Mouse (Mus musculus) adrenal gland, adult 2 months (tissue): ENCODE measurements around the gene Mttp. TPM values are rescaled to one million over a fixed set of nuclear protein-coding genes. Genes with fewer than 3 reads are reported as not detected.

ENCODE experiments used
- DNase-seq: peaks from one replicate; pipeline ENCODE4 v3.0.0; 2021
- polyA plus RNA-seq: library from polyadenylated mRNA; depleted of rRNA; stranded (reverse); fragments of >200 nt; gene quantifications from 2 replicates; pipeline ENCODE4 v1.2.3, GENCODE M21; 2012
- total RNA-seq, 2 experiments: library from RNA; stranded (reverse); gene quantifications; 2 replicates each; pipeline ENCODE4 v1.2.3; 2021

Mttp gene
- total and polyA plus RNA-seq, 3 experiments = 0.51 to 12.6 (median 5.5) TPM

DNA sequence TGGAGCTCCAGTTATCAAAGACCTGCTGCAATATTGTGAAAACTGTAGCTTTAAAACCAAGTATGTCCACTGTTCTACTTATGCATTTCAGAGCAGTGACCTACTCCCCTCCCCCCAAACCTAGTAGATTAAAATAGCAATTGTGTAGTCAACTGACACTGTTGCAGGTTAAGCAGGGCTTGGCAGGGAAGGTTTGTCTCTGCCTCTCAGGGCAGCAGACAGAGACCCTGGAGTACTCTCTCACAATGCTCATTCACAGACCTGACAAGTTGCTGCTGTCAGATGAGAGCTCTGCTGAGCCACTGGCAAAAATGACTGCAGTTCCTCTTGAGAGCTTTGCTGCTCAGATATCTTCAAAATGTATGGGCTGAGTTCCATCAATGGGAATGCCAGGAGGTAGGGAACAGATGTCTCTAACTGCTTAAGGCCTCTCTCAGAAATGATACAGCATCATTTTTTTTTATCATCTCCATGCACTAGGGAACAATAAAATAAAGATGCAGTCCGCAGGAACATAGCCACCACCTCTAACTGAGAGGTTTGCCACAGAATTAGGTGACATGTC, 61.6 kb downstream of the Mttp start:
- no peak for DNase-seq

DNA sequence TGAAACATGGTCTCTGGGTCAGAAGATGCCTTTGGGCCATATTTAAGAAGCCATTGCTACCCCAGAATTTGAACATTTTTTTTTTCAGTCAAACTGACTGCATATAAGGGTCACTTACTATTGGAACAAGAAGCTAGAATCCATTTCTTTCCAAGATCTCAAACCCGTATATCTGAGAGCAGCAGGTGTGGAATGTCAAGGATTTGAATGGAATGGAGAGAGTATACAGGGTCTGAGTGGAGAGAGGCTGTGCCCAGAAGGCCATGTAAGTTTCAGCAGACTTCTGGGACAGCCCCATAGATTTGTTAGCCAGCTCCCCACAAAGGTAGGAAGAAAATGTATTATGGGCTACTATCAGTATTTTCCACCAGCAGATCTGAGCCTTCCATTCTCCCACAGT, 66.1 kb downstream of the Mttp start:
- no peak for DNase-seq

DNA sequence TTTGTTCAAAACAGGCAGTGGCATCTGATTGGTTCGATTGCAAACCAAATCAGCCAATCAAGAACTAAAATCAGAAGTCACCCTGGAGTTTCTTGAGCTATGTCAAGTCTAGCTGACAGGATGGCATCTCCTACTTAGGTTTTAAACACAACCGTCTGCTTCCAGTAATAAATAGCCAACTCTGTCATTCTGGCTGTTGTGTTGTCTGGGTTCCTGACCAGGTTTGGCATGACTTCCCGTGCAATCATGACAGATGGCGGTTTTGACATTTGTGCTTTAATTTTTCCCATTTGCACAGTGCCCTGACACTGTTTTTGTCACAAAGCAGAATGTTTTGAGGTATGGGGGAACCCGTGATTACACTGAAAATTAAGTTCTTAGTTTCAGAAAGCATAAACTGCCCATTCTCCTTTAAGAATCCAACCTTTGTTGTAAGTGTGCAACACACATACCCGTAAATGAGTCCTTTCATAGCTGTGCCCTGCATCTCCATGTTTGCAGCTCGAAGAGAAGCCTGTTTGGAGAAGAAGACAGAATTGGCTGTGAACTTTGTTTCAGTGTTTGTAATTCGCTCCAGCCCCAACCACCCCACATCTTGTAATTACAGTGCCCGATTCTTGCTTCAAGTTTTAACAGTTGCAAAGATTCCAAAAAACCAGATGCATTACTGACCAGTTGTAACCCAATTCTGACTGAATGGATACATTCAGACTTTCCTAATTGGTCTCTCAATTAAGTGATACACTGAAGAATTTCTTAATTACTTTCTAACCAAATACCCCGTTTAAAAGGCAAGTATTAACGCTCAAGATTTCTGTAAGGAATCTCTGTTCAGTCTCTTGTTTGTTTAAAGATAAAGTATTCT, 67.1 kb downstream of the Mttp start:
- no peak for DNase-seq

DNA sequence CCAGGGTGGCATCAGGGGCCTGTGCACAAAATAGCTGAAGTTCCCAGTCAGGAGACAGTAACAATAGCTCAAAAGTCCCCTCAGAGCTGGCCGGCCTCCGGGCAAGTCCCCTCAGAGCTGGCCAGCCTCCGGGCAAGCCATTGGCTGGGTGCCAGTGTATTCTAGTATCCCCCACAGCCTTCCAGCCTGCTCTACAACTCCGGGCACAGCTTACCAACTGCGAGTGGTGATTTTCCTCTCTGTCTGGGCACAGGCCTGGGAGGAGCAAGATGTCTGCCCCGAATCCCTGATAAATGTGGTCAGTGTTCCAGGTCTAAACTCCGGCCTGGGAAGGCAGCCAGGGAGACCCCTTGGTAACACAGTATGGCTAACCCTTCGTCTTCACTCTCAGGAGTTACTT, 69.6 kb downstream of the Mttp start:
- DNase-seq = no peak

DNA sequence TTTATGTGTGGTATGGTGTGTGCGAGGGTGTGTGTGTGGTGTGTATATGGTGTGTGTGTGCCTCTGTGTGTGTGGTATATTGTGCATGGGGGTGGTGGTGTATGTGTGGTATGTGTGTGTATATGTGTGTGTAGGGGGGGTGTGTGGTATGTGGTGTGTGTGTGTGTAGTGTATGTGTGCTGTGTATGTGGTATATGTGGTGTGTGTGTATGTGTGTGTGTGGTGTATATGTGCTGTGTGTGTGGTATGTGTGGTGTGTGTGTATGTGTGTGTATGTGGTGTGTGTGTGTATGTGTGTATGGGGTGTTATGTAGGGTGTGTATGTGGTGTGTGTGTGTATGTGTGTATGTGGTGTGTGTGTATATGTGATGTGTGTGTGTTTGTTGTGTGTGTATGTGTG, 70.6 kb downstream of the Mttp start:
- no peak for DNase-seq

DNA sequence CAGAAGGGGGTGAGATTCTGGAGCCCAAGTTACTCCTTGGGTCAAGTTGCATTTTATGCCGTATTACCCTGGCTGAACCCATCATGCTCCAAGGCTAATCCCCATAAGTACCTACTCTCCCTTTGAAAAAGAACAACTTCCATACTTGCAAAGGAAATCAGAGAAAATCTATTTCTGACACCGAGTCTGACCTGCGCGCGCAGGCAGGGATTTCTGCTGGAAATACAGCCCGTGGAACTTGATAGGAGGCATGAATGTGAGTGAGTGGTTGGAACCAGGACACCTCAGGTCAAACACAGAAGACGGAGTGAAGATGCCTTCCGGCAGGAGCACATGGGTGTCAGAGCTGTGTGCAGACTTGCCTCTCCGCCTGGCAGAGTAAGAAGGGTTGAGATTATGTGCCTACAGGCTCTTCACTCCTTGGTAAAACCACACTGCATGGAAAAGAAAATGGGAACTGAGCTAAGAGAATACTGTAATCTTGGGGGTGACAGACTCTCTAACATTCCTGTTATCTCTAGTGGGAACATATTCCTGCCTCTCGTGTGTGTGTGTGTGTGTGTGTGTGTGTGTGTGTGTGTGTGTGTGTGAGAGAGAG, 73.2 kb downstream of the Mttp start:
- no peak for DNase-seq

DNA sequence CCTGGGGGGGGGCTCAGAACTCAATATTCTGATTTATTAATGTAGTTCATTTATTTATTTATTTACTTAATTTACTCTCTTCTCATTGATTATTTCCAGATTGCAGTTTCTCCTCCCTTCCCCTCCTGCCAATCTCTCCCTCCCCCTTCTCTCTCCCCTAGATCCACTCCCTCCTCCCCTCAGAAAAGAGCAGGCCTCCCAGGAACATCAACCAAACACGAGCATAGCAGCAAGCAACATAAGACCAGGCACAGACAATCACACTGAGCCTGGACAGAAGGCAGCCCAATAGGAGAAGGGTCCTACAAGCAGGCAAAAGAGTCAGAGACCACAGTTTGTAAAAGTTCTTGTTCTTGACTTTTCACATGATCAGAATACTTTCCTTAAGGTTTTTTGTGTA, 73.8 kb downstream of the Mttp start:
- DNase-seq = no peak

DNA sequence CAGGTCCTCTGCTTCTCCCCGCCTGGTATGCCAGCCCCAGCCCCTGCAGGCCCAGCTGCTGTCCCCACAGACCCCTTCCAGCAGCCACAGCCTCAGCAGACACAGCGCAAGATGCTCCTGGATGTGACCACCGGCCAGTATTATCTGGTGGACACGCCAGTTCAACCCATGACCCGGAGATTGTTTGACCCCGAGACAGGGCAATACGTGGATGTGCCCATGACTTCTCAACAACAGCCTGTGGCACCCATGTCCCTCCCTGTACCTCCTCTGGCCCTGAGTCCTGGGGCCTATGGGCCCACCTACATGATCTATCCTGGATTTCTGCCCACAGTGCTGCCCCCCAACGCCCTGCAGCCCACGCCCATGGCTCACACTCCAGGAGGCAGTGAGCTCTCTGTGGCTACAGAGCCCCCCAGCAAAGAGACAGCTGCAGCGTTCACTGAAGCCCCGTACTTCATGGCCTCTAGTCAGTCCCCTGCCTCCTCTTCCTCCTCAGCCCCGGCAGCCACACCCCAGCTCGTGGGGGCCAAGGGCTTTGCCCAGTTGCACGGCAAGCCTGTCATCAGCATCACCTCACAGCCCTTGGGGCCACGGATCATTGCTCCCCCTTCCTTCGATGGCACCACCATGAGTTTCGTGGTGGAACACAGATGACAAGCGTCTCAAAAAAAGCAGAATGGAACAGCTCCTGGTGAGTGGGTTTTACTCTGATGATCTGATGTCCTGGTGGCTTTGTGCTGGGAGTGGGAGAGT, 74.8 kb downstream of the Mttp start:
- no peak for DNase-seq

DNA sequence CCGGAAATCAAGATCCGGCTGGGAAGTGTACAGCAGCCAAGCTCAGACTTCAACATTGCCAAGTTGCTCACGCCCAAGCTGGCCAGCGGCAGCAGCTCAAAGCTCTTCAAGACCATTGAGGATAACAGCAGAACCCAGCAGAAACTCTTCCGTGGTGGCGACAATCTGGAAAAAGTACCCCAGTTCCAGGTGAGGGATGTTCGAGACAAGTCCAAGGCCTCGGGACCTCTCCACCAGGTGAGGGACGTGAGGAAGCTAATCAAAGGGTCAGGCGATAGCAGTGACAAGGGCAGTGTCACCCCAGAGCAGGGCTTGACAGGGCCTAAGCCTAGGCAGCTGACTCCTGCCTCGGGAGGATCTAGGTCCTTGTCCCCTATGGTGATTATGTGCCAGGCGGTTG, 76.7 kb downstream of the Mttp start:
- DNase-seq = no peak

DNA sequence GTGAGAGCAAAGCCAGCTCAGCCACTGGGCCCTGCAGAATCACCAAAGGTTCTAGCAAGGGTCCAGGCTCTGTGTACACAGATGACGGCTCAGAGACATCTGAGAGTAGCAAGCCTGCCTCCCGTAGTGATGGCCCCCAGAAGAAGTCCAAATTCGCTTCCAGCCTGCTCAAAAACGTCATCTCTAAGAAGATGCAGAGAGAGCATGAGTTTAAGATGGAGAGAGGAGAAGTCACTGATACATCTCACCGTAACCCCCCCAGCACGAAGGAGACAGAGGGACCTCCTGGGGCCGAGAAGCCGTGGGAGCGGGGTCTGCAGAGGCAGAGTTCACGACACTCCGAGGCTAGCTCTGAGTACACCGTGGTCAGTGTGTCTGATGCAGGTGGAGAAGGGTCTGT, 77.5 kb downstream of the Mttp start, which contains the start of gene Gm5105:
TSS of gene Gm5105 (minus strand) at position 101 of the 400 bp plus-strand sequence.
- no peak for DNase-seq

DNA sequence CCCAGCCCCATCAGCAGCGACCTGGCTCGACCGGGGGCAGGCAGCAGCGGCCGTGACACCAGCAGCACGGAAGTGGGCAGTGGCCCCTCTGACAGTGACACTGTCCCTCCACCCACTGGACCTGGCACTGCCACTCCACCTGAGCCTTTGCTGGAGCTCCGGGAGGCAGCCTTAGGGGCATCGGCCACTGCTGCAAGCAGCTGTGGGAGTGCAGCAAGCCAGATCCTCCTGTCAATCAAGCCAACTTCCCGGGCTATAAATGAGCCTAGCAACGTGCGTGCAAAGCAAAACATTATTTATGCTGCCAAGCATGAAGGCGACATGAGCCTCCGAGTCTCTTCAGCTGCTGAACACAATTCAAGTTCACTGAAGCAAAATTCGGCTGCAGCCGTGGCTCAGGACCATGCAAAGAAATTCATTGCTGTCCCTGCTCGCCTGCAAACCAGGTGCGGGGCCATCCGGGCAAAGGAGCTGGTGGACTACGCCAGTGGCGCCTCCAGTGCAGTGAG, 78.4 kb downstream of the Mttp start:
- DNase-seq = no peak

DNA sequence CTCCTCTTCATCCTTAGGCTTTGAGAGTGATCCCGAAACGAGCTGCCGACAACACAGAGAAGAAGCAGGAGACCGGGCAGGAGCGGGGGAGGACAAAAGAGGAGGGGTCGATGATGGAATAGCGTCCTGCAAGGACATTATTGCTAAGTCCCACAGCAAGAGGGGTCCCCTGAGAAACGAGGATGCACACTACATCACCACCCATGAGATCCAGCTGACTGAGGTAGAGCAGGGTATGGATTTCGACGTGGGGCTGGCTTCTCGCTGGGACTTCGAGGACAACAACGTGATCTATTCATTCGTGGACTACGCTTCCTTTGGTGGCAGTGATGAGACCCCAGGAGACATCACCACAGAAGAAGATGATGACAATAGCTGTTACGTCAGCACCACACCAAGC, 78.8 kb downstream of the Mttp start:
- no peak for DNase-seq

DNA sequence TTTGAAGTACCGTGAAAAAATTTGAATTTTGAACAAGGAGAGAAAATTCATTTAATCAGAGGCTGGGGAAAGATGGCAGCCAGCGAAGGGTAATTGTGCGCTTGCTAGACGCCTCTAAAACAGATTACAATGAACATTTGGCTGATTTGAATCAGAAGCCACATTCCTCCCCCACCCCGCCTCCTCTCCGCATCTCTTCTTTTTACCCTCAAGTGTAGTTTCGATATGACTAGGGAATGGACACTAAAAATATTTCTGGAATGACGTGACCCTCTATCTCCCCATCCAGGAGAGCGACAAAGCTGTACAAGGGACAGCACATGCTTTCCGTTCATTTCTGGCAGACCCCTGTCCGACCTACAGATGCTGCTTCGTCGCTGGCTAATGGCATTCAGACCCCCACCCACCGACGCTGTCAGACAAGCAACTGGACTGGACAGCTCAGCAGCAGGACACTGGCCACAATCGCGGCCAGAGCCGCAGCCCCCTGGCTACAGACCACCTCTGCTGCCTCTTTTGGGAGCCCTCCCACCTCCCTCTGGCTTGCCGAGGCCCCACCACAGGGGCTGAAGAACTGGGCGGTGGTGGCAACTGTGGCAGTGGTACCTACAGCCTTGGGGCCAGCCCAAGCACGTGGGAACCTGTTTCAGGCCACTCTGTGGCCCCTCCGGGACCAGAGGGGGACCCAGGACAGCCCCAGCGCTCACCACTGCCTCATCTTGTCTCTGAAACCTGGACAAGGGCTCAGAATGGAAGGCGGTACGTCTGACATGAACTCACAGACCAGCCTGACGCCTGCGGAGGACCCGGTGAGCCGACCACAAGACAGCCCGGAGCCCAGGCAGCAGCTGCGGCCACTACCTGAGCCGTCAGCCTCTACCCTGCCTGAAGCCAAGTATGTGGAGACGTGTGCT, 79.8 kb downstream of the Mttp start, which contains the start of gene 1110002E22Rik:
TSS of gene 1110002E22Rik (plus strand) at position 321 of the 914 bp plus-strand sequence.
- no peak for DNase-seq

DNA sequence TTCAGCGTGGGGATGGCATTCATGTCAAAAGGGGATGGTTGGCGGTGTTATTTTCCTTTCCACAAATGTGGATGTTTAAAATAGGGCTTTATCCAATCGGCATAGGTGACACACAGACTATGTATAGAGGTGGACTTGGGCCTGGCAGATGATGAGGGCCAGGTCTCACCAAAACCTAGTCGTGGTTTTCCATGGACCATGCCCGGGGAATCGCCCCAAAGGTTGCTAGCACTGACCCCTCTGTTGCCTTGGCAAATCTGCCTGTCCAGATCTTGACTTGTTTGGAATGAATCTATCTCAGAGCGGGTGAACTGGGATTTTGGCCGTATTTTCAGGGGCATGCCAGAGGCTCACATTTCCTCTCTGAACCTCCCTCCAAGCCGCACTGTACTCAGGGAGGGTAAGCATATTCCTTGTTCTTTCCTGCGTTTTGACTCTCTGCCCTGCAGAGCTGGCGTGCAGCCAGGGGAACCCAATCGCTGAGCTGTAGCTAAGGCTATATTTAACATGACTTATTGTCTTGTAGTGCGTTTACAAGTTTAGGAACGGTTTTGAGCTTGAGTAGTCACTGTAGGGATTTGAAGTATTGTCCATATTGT, 80.9 kb downstream of the Mttp start:
- peak; percentile 62 for DNase-seq

DNA sequence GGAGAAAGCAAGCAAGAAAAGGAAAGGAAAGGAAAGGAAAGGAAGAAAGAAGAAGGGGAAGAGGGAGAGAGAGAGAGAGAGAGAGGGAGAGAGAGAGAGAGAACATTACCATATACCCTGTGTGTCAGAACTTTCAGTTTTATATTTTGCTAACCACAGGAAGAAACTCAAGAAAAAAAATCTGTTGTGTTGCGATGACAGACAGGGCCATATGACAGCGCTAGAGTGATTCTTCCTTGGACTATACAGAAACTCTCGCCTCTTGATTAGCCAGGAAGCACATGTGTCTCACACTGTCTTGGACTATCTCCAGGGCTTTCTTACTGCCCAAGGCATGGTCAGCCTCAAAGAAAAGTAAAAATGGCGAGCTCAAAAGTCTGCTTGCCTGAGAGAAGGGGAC, 82.1 kb downstream of the Mttp start:
- no peak for DNase-seq

DNA sequence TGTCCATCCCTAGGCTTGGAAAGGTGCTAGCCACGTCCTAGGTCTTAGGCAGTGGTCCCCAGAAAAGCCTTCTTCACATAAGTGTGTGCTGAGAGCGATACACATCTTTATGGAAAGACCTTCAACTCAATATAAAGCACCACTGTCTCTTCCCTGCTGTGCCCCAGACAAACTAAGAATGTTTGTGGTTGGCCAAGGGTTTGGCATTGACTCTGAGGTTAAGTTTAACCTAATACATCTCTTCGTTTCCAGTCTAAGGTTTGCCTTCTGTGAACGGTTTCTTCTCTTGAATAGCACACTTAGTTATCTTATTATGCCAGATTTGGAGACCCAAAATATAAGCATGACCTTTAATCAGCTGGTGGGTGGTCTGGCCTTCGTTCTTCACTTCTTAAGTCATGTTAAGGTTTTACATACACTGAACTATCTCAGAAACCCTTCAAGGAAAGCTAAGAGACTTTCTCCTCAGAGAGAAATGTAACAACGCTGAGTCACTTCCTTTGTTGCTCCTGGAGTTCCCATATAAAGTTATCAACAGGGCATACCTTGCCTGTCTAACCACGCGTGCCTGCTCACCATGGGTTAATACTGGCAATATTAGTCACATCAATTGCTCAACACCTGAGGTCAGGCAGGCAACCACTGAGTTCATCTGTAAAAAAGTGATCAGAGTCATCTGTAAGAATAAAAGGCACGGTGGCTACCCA, 83.4 kb downstream of the Mttp start:
- DNase-seq = no peak

DNA sequence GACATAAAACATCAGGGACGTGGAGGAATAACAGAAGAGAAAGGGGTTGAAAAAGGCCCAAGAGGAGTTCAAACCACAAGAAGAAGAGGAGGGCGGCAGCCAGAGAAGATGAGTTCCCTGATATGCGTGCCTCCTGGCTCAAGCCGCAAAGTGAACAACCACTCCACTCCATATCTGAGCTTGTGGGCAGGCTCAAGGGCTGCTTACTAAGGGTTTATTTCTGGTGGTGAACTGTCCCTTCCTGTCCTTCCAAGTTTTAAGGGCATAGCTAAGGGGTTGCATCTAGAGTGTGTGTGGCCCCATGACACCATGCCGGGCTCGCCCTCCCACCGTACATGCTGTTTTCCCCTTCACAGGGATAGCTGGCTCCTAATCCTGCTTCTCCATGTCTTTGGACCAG, 84.3 kb downstream of the Mttp start:
- no peak for DNase-seq

DNA sequence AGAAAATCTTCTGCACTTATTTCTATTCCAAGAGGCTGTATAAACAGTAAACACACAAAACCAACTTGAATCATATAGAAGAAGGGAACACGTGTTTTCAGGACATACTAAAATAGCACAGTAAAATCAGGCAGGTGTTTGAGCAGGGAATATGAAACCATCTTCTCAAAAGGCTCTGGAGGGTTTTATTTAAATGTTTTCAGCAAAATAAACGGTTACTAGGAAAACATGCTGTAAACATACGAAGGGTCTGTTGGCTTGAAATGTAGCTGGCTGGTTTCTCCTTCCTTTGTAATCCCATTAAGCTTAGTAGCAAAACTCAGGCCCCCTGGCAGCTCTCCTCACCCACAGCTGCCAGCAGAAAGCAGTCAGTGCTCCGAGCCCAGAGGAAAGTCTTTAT, 86.5 kb downstream of the Mttp start:
- no peak for DNase-seq

DNA sequence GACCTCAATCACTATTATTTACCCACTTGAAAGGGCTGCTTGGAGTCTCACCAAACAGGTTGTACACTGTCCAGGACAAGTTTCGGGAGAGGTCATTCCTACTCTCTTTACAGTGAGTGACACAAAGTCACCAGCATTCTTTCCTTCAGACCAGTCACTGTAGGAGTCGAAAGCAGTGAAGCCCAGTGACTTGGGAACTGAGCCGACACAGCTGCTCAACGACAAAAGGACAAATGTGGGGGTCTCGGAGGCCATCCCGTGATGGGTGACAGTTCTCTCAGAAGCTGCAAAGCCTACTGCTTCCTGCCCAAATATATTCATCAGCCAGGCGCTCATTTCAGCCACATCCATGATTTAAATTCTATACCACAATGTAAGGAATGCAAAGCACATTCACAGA, 87.8 kb downstream of the Mttp start:
- DNase-seq = no peak

DNA sequence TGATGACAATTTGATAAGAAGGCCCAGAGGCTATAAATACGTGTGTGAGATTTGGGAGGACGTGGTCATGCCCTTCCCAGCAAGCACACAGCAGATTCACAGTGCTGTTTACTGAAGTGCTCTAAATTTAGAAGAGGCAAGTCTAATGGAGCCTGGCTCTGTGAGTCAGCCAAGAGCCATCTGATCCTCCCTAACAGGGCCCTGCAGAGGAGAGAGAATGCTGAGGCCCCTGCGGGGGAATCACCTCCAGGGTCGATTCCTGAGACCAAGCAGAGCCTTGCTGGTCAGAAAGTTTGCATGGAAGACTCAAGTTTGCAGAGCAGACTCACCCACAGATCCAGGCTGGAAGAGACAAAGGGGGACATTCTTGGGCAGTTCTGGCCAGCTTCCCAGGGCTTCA, 90.8 kb downstream of the Mttp start:
- peak; percentile 53 for DNase-seq
